Mouse (Mus musculus): ENCODE data around the gene Pkd2.

GRCm38 (mm10) chr5:104470981-104471391 lies 11.7 kb downstream of the Pkd2 start:
- TF ChIP-seq CTCF (IDR thresholded peaks at IDR 0.05; ENCODE audit: control insufficient read depth, insufficient read depth, insufficient replicate concordance, low read depth, low read length) = no peak
- no peak for TF ChIP-seq POLR2A (IDR thresholded peaks at IDR 0.05; ENCODE audit: control insufficient read depth, low read depth, low read length)
